8 mouse cellular contexts compared by ENCODE assay signal in the genomic region with DNA sequence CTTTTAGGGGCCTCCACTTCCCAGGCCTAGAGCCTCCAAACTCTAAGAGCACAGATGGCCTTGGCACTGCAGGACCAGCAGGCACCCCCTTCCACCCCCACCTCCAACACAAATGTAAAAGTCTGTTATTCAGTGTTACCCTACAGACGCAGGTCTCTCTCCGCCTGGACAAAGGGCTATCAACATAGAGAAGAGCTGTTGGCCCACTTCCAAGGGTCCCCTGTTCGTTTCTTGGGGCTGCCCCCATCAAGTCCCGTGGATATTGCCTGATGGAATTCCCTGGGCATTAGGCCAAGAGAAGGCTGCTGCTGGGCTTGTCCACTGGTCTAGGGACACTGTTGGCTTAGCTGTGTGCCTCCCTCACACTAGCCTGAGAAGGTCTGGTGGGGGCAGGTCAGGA. TPM values are rescaled to one million over a fixed set of nuclear protein-coding genes. Genes with fewer than 3 reads are reported as not detected.
A peak's percentile ranks its signal among the peaks of the same experiment; 100 is the strongest.
DNase-seq lines count a peak whose midpoint lies in the region; ATAC-seq and TF ChIP-seq lines count a peak whose summit lies in the region.

No protein-coding gene starts in this region.

- no peaks in the 10 kb centered on the region for H3K9me3 ChIP-seq in heart, embryonic 11.5 days (replicated peaks; ENCODE audit: control insufficient read depth, low read length)
- H3K9me3 ChIP-seq in kidney, embryonic 14.5 days (ENCODE audit: control insufficient read depth, low read length), result no peaks in the 10 kb centered on the region

- H3K9ac ChIP-seq in heart, embryonic 11.5 days (ENCODE audit: low read depth, low read length), result peak overlapping the region; percentile 63
- H3K9ac ChIP-seq in kidney, embryonic 14.5 days (ENCODE audit: low read depth, low read length), result peak overlapping the region; percentile 63; the same call in 1 of the 2 replicates

- intact Hi-C loops in gastrocnemius, adult 2 months (cut with DNase I), result no loop called here

- H3K4me3 ChIP-seq in gastrocnemius, adult 2 months, result peak overlapping the region; percentile 83
- H3K4me3 ChIP-seq in heart, embryonic 11.5 days (ENCODE audit: low read depth, low read length), result peak overlapping the region; percentile 57
- peak overlapping the region; percentile 56 for H3K4me3 ChIP-seq in kidney, embryonic 14.5 days (ENCODE audit: low read length)

- TF ChIP-seq CTCF in gastrocnemius, adult 2 months (IDR thresholded peaks at IDR 0.05), result no peak

- H3K27ac ChIP-seq in gastrocnemius, adult 2 months, result no peak overlapping the region
- H3K27ac ChIP-seq in heart, embryonic 11.5 days (ENCODE audit: low read depth, low read length), result no peak overlapping the region
- no peak overlapping the region for H3K27ac ChIP-seq in kidney, embryonic 14.5 days (ENCODE audit: low read depth, low read length)

- 6% methylated on average over 4 of the region's 4 CpGs for WGBS in heart, embryonic 11.5 days (ENCODE audit: insufficient replicate concordance)
- 16% methylated on average over 4 of the region's 4 CpGs for WGBS in kidney, embryonic 14.5 days

- peak overlapping the region; percentile 71 for H3K4me2 ChIP-seq in heart, embryonic 11.5 days
- H3K4me2 ChIP-seq in kidney, embryonic 14.5 days (replicated peaks; ENCODE audit: low read depth, low read length), result peak overlapping the region; percentile 66

- no peaks in the 10 kb centered on the region for H3K27me3 ChIP-seq in heart, embryonic 11.5 days (ENCODE audit: control insufficient read depth, insufficient read depth, low read length)
- H3K27me3 ChIP-seq in kidney, embryonic 14.5 days (ENCODE audit: control insufficient read depth, insufficient read depth, low read length), result no peaks in the 10 kb centered on the region

- peaks cover 19% of the 10 kb centered on the region for H3K4me1 ChIP-seq in heart, embryonic 11.5 days (ENCODE audit: control insufficient read depth, insufficient read depth, low read length)
- H3K4me1 ChIP-seq in kidney, embryonic 14.5 days (ENCODE audit: control insufficient read depth, insufficient read depth, low read length), result peaks cover 17% of the 10 kb centered on the region

- no peak for DNase-seq in gastrocnemius, adult 2 months
- no peak for DNase-seq in gastrocnemius, adult 8-10 months (ENCODE audit: low spot score in 2 of 2)
- DNase-seq in cerebellum, adult 9-11 months, result peak; percentile 65
- DNase-seq in lung, postnatal 14 days, result peak; percentile 39
- no peak for DNase-seq in embryo, embryonic 10.5 days (ENCODE audit: low spot score)

- H3K36me3 ChIP-seq in heart, embryonic 11.5 days (ENCODE audit: control insufficient read depth, insufficient read depth, low read length), result no peaks in the 10 kb centered on the region
- no peaks in the 10 kb centered on the region for H3K36me3 ChIP-seq in kidney, embryonic 14.5 days (ENCODE audit: control insufficient read depth, insufficient read depth, low read length)

- ATAC-seq in heart, embryonic 11.5 days (replicated peaks; ENCODE audit: insufficient number of reproducible peaks, low FRiP score, low TSS enrichment), result peak; percentile 15; the same call in 1 of the 2 replicates
- ATAC-seq in kidney, embryonic 14.5 days (ENCODE audit: low FRiP score, low TSS enrichment), result no peak
- no peak for ATAC-seq in monocyte, adult 5-6 weeks (replicated peaks; ENCODE audit: insufficient number of reproducible peaks, low FRiP score, low TSS enrichment, poor library complexity, severe bottlenecking)

RNA-seq across cellular contexts. Expression of gene Abat, which starts 1.0 kb away (rescaled TPM):
- 1 to 10 TPM; 2.3 to 3.7 TPM for total RNA-seq in gastrocnemius, adult 2 months (2021)
- 1 to 10 TPM in 3 of 4 experiments, under 1 TPM in 1; 0.94 to 1.8 (median 1.5) TPM for total RNA-seq in gastrocnemius, adult 8-10 months (2022)
- 32.2 and 43.8 TPM in 2 replicates for polyA plus RNA-seq in heart, embryonic 11.5 days (2014; fragmentation: Nextera tagmentation; extraction: Ambion mirVana)
- 15.8 and 27.2 TPM in 2 replicates for polyA plus RNA-seq in kidney, embryonic 14.5 days (2014; fragmentation: Nextera tagmentation; extraction: Ambion mirVana)
- total RNA-seq in monocyte, adult 5-6 weeks (2017), result not detected in 3 replicates

RNA-seq across cellular contexts. Expression of gene Mettl22, which starts 43.6 kb away (rescaled TPM):
- 10 to 100 TPM; 89.1 to 89.4 TPM for total RNA-seq in gastrocnemius, adult 2 months (2021)
- total RNA-seq in gastrocnemius, adult 8-10 months (2022), result 10 to 100 TPM; 76.5 to 91.7 (median 85.3) TPM
- 39.7 and 45.3 TPM in 2 replicates for polyA plus RNA-seq in heart, embryonic 11.5 days (2014; fragmentation: Nextera tagmentation; extraction: Ambion mirVana)
- polyA plus RNA-seq in kidney, embryonic 14.5 days (2014; fragmentation: Nextera tagmentation; extraction: Ambion mirVana), result 20.5 and 22.2 TPM in 2 replicates
- total RNA-seq in monocyte, adult 5-6 weeks (2017), result 6.9 to 11.8 TPM (median 8.0 TPM) in 3 replicates

Comparison
In these comparisons a context has a peak if more than half of its experiments do, and no peak if none do; other contexts are left out.
1. DNase-seq: peak in cerebellum, adult 9-11 months (single experiment) and lung, postnatal 14 days (single experiment); none in gastrocnemius, adult 2 months (single experiment), gastrocnemius, adult 8-10 months (0 of 2) and embryo, embryonic 10.5 days (single experiment).
2. Peak in every context shown above with its lines, with median percentiles within 50 percentile points of each other: H3K4me3 ChIP-seq.